ENCODE assay signal across 8 mouse cellular contexts in the genomic region with DNA sequence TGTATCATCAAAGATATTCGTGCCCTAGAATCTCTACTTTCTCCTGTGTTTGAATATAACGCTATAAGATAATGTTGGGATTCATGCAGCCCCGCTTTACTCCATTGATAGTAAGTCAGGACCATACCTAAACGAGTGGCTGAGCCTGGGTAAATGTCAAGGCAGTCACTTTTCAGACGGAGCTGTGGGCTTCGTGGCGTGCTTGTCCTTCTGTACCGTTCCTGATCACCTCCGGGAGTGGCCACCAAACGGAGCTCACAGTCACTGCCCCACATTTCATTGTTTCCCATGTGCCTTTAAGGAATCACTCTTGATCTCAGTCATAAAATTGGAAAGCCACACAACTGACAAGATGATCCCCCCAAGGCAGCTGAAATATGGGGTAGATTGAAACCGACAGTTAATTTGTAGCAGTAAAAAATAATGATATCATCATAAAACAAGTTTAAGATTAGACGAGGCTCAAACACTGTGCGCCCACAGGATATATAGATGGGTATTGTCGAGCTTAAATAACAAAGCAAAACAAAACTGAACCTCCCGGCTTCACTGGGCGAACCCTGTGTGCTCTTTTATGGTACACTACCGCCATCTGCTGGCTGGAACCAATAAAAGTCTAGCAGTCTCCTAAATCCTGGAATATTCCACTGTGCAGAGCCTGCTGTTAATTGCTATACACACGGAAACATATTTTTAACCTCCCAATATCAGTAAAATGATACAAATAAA. TPM values are rescaled to one million over a fixed set of nuclear protein-coding genes. Genes with fewer than 3 reads are reported as not detected.
DNase-seq lines count a peak whose midpoint lies in the region; ATAC-seq lines count a peak whose summit lies in the region.

No protein-coding gene starts in this region.

- H3K36me3 ChIP-seq in embryonic facial prominence, embryonic 11.5 days (replicated peaks; ENCODE audit: control insufficient read depth, insufficient read depth, low read depth, low read length) = no peaks in the 10 kb centered on the region
- H3K36me3 ChIP-seq in limb, embryonic 12.5 days = no peaks in the 10 kb centered on the region
- H3K36me3 ChIP-seq in midbrain, embryonic 14.5 days (ENCODE audit: control insufficient read depth, insufficient read depth, low read length) = no peaks in the 10 kb centered on the region

- H3K4me3 ChIP-seq in embryonic facial prominence, embryonic 11.5 days (ENCODE audit: low read depth, low read length) = peak overlapping the region; percentile 12; the same call in 1 of the 2 replicates
- H3K4me3 ChIP-seq in limb, embryonic 12.5 days (replicated peaks) = peak overlapping the region; percentile 26
- H3K4me3 ChIP-seq in midbrain, embryonic 14.5 days (replicated peaks; ENCODE audit: low read depth, low read length) = peak overlapping the region; percentile 16

- H3K9me3 ChIP-seq in embryonic facial prominence, embryonic 11.5 days (replicated peaks; ENCODE audit: control insufficient read depth, low read length) = no peaks in the 10 kb centered on the region
- H3K9me3 ChIP-seq in limb, embryonic 12.5 days = no peaks in the 10 kb centered on the region
- no peaks in the 10 kb centered on the region for H3K9me3 ChIP-seq in midbrain, embryonic 14.5 days (ENCODE audit: control insufficient read depth, low read length)

- 24% methylated on average over 18 of the region's 18 CpGs for WGBS in embryonic facial prominence, embryonic 11.5 days
- 18% methylated on average over 18 of the region's 18 CpGs for WGBS in limb, embryonic 12.5 days
- WGBS in midbrain, embryonic 14.5 days = 21% methylated on average over 18 of the region's 18 CpGs

- peak overlapping the region; percentile 26; the same call in 1 of the 2 replicates for H3K9ac ChIP-seq in embryonic facial prominence, embryonic 11.5 days (replicated peaks; ENCODE audit: low read length)
- no peak overlapping the region for H3K9ac ChIP-seq in limb, embryonic 12.5 days (replicated peaks)
- peak overlapping the region; percentile 10; the same call in 1 of the 2 replicates for H3K9ac ChIP-seq in midbrain, embryonic 14.5 days (replicated peaks; ENCODE audit: low read length)

- H3K4me1 ChIP-seq in embryonic facial prominence, embryonic 11.5 days (ENCODE audit: control insufficient read depth, insufficient read depth, low read length) = no peaks in the 10 kb centered on the region
- H3K4me1 ChIP-seq in limb, embryonic 12.5 days (replicated peaks) = peaks cover 11% of the 10 kb centered on the region; the same call in 1 of the 2 replicates
- H3K4me1 ChIP-seq in midbrain, embryonic 14.5 days (ENCODE audit: control insufficient read depth, insufficient read depth, low read length) = peaks cover 12% of the 10 kb centered on the region

- DNase-seq in 3134 (ENCODE audit: extremely low read depth, insufficient read length, low spot score) = peak; percentile 59
- DNase-seq in adrenal gland, postnatal 25 days = peak; percentile 83
- peak; percentile 91 for DNase-seq in embryonic facial prominence, embryonic 11.5 days (ENCODE audit: low spot score)
- peak; percentile 89 for DNase-seq in heart, adult 8-10 months (ENCODE audit: low spot score)
- peak; percentile 57 to 83 for DNase-seq in kidney, adult 8-10 months
- DNase-seq in midbrain, embryonic 14.5 days = peak; percentile 97
- peak; percentile 22 to 74 for DNase-seq in spleen, postnatal 10 days (ENCODE audit: low spot score in 2 of 2)

- H3K4me2 ChIP-seq in embryonic facial prominence, embryonic 11.5 days (ENCODE audit: low read depth, low read length) = peak overlapping the region; percentile 28
- peak overlapping the region; percentile 54 for H3K4me2 ChIP-seq in limb, embryonic 12.5 days
- peak overlapping the region; percentile 45 for H3K4me2 ChIP-seq in midbrain, embryonic 14.5 days (ENCODE audit: low read length)

- no peak overlapping the region for H3K27ac ChIP-seq in embryonic facial prominence, embryonic 11.5 days (replicated peaks; ENCODE audit: low read depth, low read length)
- no peak overlapping the region for H3K27ac ChIP-seq in limb, embryonic 12.5 days
- peak overlapping the region; percentile 55 for H3K27ac ChIP-seq in midbrain, embryonic 14.5 days (replicated peaks; ENCODE audit: low read depth, low read length)

- ATAC-seq in embryonic facial prominence, embryonic 11.5 days (replicated peaks; ENCODE audit: insufficient number of reproducible peaks, low FRiP score, low TSS enrichment, low read depth) = peak; percentile 86
- peak; percentile 84 for ATAC-seq in limb, embryonic 12.5 days (ENCODE audit: insufficient number of reproducible peaks, insufficient read depth, low FRiP score, low TSS enrichment, low read depth)
- ATAC-seq in midbrain, embryonic 14.5 days (ENCODE audit: low FRiP score, low TSS enrichment) = peak; percentile 90

- no peaks in the 10 kb centered on the region for H3K27me3 ChIP-seq in embryonic facial prominence, embryonic 11.5 days (ENCODE audit: control insufficient read depth, insufficient read depth, low read length)
- H3K27me3 ChIP-seq in limb, embryonic 12.5 days = no peaks in the 10 kb centered on the region
- no peaks in the 10 kb centered on the region for H3K27me3 ChIP-seq in midbrain, embryonic 14.5 days (ENCODE audit: control insufficient read depth, insufficient read depth, low read length)

RNA-seq across cellular contexts. Expression of a gene that starts 44.8 kb away (rescaled TPM):
- 33.7 and 34.5 TPM in 2 replicates for total RNA-seq in adrenal gland, postnatal 25 days (2021)
- polyA plus RNA-seq in embryonic facial prominence, embryonic 11.5 days (2014; fragmentation: Nextera tagmentation; extraction: Ambion mirVana) = 9.3 and 10.4 TPM in 2 replicates
- total RNA-seq in heart, adult 8-10 months (2022) = 100 to 1,000 TPM; 108 to 136 (median 118) TPM
- polyA plus RNA-seq in limb, embryonic 12.5 days (2016; fragmentation: Nextera tagmentation; extraction: Ambion mirVana) = 6.3 and 8.2 TPM in 2 replicates
- 1.1 and 4.6 TPM in 2 replicates for polyA plus RNA-seq in midbrain, embryonic 14.5 days (2014; fragmentation: Nextera tagmentation; extraction: Ambion mirVana)
